Mouse (Mus musculus): ENCODE measurements around the gene Uxs1. TPM values are rescaled to one million over a fixed set of nuclear protein-coding genes. Genes with fewer than 3 reads are reported as not detected.

The Uxs1 gene
- polyA plus RNA-seq (2015; fragmentation: Nextera tagmentation; extraction: Ambion mirVana) = 18.6 and 18.8 TPM in 2 replicates

DNA sequence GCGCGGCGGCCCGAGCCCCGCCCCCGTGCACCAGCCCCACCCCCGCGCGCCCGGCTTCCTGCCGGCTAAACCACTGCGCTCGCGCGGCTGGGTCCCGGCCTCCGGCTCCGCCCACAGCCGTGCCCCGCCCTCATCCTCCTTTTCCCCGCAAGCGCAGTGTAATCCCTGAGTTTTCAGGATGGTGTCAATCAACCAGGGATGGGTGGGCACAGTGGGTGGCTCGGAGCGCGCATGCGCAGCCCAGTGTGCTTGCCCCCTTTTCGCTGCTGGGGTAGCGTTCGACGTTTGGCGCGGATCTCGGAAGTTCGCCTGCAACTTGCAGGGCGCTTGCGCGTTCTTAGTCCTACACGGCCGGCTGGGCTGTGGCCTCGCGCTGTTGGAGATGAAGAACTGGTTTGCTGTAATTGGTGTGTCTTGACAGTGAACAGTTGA is at the start of gene Uxs1:
Gene Uxs1 (minus strand): TSS at position 38 of the 432 bp plus-strand sequence.
- WGBS = under 1% methylated on average over 39 of the region's 41 CpGs
- H3K4me1 ChIP-seq (ENCODE audit: control insufficient read depth, insufficient read depth, low read length) = peaks cover 27% of the 10 kb centered on the region
- H3K27me3 ChIP-seq (ENCODE audit: control insufficient read depth, insufficient read depth, low read depth, low read length) = no peaks in the 10 kb centered on the region
- H3K36me3 ChIP-seq (ENCODE audit: control insufficient read depth, insufficient read depth, low read length) = no peaks in the 10 kb centered on the region
- peak within 1 kb of the TSS; percentile 94 for H3K27ac ChIP-seq (ENCODE audit: low read length)
- peak; percentile 98 for ATAC-seq
- peak within 1 kb of the TSS; percentile 91 for H3K4me3 ChIP-seq (ENCODE audit: low read depth, low read length)
- no peaks in the 10 kb centered on the region for H3K9me3 ChIP-seq (replicated peaks; ENCODE audit: control insufficient read depth, low read length, poor library complexity, severe bottlenecking)
- H3K9ac ChIP-seq (ENCODE audit: low read depth, low read length) = peak within 1 kb of the TSS; percentile 92
- peak within 1 kb of the TSS; percentile 97 for H3K4me2 ChIP-seq (ENCODE audit: low read length)

DNA sequence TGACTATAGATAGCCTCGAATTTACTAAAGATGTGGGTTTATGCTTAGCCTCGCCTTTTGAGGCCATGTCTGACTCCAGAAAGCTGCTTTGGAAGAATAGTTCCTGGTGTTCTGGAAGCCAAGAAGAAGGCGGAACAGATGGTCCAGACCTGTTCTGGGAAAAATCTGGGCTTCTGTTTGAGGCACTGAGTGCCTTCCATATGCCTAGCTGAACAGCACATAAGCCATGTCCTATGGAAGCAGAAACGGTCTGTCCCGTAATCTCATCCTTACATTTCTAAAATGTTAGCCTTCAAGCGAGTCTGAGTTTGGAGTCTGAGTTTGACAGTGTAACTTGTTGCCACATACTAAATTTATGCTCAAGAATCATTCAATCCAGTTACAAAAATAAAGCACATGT is 49.6 kb upstream of the Uxs1 start:
- H3K4me3 ChIP-seq (ENCODE audit: low read depth, low read length) = no peak overlapping the region
- H3K4me1 ChIP-seq (ENCODE audit: control insufficient read depth, insufficient read depth, low read length) = no peaks in the 10 kb centered on the region
- no peak for ATAC-seq
- 86% methylated on average over 6 of the region's 6 CpGs for WGBS
- H3K27ac ChIP-seq (ENCODE audit: low read length) = no peak overlapping the region
- no peaks in the 10 kb centered on the region for H3K36me3 ChIP-seq (ENCODE audit: control insufficient read depth, insufficient read depth, low read length)
- H3K4me2 ChIP-seq (ENCODE audit: low read length) = no peak overlapping the region
- H3K9ac ChIP-seq (ENCODE audit: low read depth, low read length) = no peak overlapping the region
- H3K9me3 ChIP-seq (replicated peaks; ENCODE audit: control insufficient read depth, low read length, poor library complexity, severe bottlenecking) = no peaks in the 10 kb centered on the region
- no peaks in the 10 kb centered on the region for H3K27me3 ChIP-seq (ENCODE audit: control insufficient read depth, insufficient read depth, low read depth, low read length)

DNA sequence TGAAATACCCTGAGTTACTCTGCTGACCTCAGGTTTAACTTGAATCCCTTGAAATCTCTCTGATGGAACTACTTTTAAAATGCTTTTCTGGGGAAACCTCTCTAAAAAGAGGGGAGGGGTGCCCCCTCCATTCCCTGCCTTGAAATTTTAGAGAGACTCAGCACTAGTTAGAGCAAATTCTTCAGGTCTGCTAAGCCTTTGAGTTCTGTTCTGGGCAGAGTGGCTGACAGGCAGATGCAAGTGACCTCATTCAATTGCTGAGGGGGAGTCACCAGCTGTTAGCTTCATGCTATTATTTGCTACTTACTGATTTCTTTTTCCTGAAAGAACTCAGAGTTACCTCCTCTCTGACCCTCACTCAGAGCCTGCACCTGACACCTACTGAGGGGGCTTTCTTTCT is 43.5 kb upstream of the Uxs1 start:
- ATAC-seq = peak; percentile 64; the same call in 1 of the 2 replicates
- no peaks in the 10 kb centered on the region for H3K4me1 ChIP-seq (ENCODE audit: control insufficient read depth, insufficient read depth, low read length)
- no peak overlapping the region for H3K27ac ChIP-seq (ENCODE audit: low read length)
- no peaks in the 10 kb centered on the region for H3K9me3 ChIP-seq (replicated peaks; ENCODE audit: control insufficient read depth, low read length, poor library complexity, severe bottlenecking)
- no peak overlapping the region for H3K4me2 ChIP-seq (ENCODE audit: low read length)
- no peak overlapping the region for H3K9ac ChIP-seq (ENCODE audit: low read depth, low read length)
- H3K27me3 ChIP-seq (ENCODE audit: control insufficient read depth, insufficient read depth, low read depth, low read length) = no peaks in the 10 kb centered on the region
- H3K4me3 ChIP-seq (ENCODE audit: low read depth, low read length) = no peak overlapping the region
- H3K36me3 ChIP-seq (ENCODE audit: control insufficient read depth, insufficient read depth, low read length) = no peaks in the 10 kb centered on the region

DNA sequence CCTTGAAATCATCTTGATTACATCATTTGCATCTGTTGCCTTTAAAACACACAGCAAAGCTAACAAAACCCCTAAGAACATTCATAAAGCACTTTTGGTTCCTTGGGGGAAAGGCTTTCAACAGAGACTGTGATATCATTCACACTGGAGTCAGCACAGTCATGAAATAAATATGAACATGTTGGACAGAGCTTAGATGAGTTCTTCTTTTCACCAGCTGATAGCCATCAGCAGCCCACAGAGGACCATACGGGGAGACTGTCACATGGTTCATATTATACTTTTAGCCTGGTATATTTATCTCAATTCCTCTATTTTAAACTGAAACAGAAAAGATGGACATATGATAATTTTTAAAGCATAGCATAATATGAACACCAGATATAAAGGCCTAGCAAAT is 40.9 kb upstream of the Uxs1 start:
- H3K9ac ChIP-seq (ENCODE audit: low read depth, low read length) = no peak overlapping the region
- no peaks in the 10 kb centered on the region for H3K4me1 ChIP-seq (ENCODE audit: control insufficient read depth, insufficient read depth, low read length)
- H3K4me2 ChIP-seq (ENCODE audit: low read length) = no peak overlapping the region
- H3K9me3 ChIP-seq (replicated peaks; ENCODE audit: control insufficient read depth, low read length, poor library complexity, severe bottlenecking) = no peaks in the 10 kb centered on the region
- 82% methylated on average over 1 of the region's 1 CpGs for WGBS
- no peak for ATAC-seq
- H3K4me3 ChIP-seq (ENCODE audit: low read depth, low read length) = no peak overlapping the region
- no peaks in the 10 kb centered on the region for H3K36me3 ChIP-seq (ENCODE audit: control insufficient read depth, insufficient read depth, low read length)
- no peaks in the 10 kb centered on the region for H3K27me3 ChIP-seq (ENCODE audit: control insufficient read depth, insufficient read depth, low read depth, low read length)
- H3K27ac ChIP-seq (ENCODE audit: low read length) = no peak overlapping the region

DNA sequence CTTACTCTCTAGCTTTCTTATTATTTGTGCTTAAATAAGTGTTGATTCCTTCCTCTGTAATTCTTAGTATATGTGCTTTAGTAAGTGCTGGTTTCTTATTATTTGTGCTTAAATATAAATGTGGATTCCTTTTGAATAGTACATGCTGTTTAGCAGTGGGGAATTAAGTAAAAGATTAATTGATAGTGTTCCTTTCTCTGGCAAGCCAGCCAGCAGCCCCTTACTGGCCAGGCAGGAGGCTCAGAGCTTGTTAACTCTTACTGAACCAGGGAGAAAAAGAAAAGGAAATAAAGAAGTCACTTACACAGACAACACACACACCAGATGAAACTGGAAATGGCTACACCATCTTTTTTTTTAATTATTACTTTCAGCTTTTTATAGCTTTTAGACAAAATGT is 37.2 kb upstream of the Uxs1 start:
- Histone ChIP-seq H3K4me2 (ENCODE audit: low read length) (no peak overlapping the region), H3K4me1 (ENCODE audit: control insufficient read depth, insufficient read depth, low read length) (no peaks in the 10 kb centered on the region), H3K9me3 (replicated peaks; ENCODE audit: control insufficient read depth, low read length, poor library complexity, severe bottlenecking) (no peaks in the 10 kb centered on the region), H3K27ac (ENCODE audit: low read length) (no peak overlapping the region), H3K9ac (ENCODE audit: low read depth, low read length) (no peak overlapping the region), H3K4me3 (ENCODE audit: low read depth, low read length) (no peak overlapping the region), H3K36me3 (ENCODE audit: control insufficient read depth, insufficient read depth, low read length) (no peaks in the 10 kb centered on the region), H3K27me3 (ENCODE audit: control insufficient read depth, insufficient read depth, low read depth, low read length) (no peaks in the 10 kb centered on the region)
- no peak for ATAC-seq

DNA sequence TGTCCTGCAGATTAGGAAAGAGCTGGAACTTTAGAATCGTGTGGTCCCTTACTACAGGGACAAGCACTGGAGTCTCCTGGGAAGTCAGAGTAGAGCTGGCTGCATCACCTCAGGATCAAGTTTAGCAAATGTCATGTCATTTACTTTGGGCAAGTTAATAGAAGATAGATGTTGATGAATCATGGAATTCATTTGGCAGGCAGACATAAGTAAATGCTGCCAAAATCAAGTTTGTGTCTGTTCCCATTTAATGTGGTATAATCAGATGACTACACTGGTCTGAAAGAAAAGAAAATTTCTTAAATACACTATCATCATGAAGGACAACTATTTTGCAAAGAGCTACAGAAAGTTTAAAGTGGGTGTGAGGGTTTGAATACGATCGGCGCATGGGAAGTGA is 35.0 kb upstream of the Uxs1 start:
- H3K4me3 ChIP-seq (ENCODE audit: low read depth, low read length) = no peak overlapping the region
- H3K9me3 ChIP-seq (replicated peaks; ENCODE audit: control insufficient read depth, low read length, poor library complexity, severe bottlenecking) = no peaks in the 10 kb centered on the region
- H3K9ac ChIP-seq (ENCODE audit: low read depth, low read length) = no peak overlapping the region
- no peaks in the 10 kb centered on the region for H3K27me3 ChIP-seq (ENCODE audit: control insufficient read depth, insufficient read depth, low read depth, low read length)
- no peak overlapping the region for H3K27ac ChIP-seq (ENCODE audit: low read length)
- no peaks in the 10 kb centered on the region for H3K36me3 ChIP-seq (ENCODE audit: control insufficient read depth, insufficient read depth, low read length)
- ATAC-seq = no peak
- WGBS = 94% methylated on average over 4 of the region's 4 CpGs
- no peaks in the 10 kb centered on the region for H3K4me1 ChIP-seq (ENCODE audit: control insufficient read depth, insufficient read depth, low read length)
- H3K4me2 ChIP-seq (ENCODE audit: low read length) = no peak overlapping the region

DNA sequence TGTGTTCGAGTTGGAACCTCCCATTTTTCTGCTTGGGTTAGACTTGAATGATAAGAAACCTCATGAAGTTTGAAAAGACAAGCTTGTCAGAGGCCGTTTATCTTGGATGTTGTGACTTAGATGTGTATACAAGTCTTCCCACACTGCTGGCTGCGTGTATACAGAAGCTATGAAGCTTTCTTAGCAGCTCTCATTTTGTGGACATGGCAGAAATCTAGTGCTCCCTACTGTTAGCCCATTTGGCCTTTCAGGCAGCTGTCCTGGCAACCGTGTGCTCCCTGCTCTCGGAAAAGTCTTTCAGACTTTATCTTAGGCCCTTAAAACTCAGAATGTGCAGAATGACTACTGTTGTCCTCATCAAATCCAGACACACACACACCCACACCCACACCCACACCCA is 31.4 kb upstream of the Uxs1 start:
- Histone ChIP-seq H3K27ac (ENCODE audit: low read length) (no peak overlapping the region), H3K4me1 (ENCODE audit: control insufficient read depth, insufficient read depth, low read length) (no peaks in the 10 kb centered on the region), H3K4me2 (ENCODE audit: low read length) (no peak overlapping the region), H3K9ac (ENCODE audit: low read depth, low read length) (no peak overlapping the region), H3K4me3 (ENCODE audit: low read depth, low read length) (no peak overlapping the region), H3K9me3 (replicated peaks; ENCODE audit: control insufficient read depth, low read length, poor library complexity, severe bottlenecking) (no peaks in the 10 kb centered on the region), H3K27me3 (ENCODE audit: control insufficient read depth, insufficient read depth, low read depth, low read length) (no peaks in the 10 kb centered on the region), H3K36me3 (ENCODE audit: control insufficient read depth, insufficient read depth, low read length) (no peaks in the 10 kb centered on the region)
- ATAC-seq = no peak
- WGBS = 85% methylated on average over 5 of the region's 5 CpGs

DNA sequence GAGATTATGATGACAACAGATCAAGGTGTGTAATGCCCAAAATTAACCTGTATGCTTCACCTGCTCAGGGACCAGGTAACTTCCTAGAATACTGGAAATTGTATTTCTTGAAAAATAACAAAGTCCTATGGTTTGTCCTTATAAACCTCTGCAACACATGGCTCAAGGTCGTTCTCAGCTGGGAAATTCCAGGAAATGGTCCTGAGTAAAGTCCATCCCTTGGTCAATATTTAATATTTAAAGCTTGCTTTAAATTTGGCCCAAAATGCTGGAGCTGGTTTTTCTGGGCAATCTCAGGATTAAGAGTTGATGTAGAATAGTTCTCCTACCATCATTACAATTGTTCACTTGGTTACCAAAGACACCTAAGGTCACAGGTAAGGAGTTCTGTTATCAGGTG is 30.1 kb upstream of the Uxs1 start:
- no peaks in the 10 kb centered on the region for H3K9me3 ChIP-seq (replicated peaks; ENCODE audit: control insufficient read depth, low read length, poor library complexity, severe bottlenecking)
- no peak overlapping the region for H3K9ac ChIP-seq (ENCODE audit: low read depth, low read length)
- no peaks in the 10 kb centered on the region for H3K27me3 ChIP-seq (ENCODE audit: control insufficient read depth, insufficient read depth, low read depth, low read length)
- H3K27ac ChIP-seq (ENCODE audit: low read length) = no peak overlapping the region
- WGBS = 79% methylated on average over 1 of the region's 1 CpGs
- H3K4me1 ChIP-seq (ENCODE audit: control insufficient read depth, insufficient read depth, low read length) = no peaks in the 10 kb centered on the region
- H3K4me2 ChIP-seq (ENCODE audit: low read length) = no peak overlapping the region
- H3K4me3 ChIP-seq (ENCODE audit: low read depth, low read length) = no peak overlapping the region
- H3K36me3 ChIP-seq (ENCODE audit: control insufficient read depth, insufficient read depth, low read length) = no peaks in the 10 kb centered on the region
- ATAC-seq = no peak

DNA sequence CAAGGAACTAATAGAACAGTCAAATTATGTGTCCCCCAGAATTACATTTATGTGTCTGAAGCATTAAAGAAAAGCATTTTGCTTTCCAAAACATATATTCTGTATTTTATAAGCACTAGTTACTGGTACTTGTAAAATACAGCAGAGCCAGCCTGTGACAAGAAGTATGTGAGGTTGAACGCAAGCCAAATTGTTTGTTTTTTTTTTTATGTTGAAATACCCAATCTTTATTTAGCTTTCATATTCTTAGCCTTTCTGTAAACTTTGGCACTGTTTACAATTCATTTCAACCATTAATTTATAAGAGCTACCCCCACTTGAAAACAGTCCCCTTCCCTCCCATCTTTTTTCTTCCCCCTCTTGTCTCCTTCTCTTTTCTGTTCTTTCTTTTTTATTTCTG is 28.0 kb upstream of the Uxs1 start:
- 97% methylated on average over 1 of the region's 1 CpGs for WGBS
- no peaks in the 10 kb centered on the region for H3K36me3 ChIP-seq (ENCODE audit: control insufficient read depth, insufficient read depth, low read length)
- no peaks in the 10 kb centered on the region for H3K27me3 ChIP-seq (ENCODE audit: control insufficient read depth, insufficient read depth, low read depth, low read length)

DNA sequence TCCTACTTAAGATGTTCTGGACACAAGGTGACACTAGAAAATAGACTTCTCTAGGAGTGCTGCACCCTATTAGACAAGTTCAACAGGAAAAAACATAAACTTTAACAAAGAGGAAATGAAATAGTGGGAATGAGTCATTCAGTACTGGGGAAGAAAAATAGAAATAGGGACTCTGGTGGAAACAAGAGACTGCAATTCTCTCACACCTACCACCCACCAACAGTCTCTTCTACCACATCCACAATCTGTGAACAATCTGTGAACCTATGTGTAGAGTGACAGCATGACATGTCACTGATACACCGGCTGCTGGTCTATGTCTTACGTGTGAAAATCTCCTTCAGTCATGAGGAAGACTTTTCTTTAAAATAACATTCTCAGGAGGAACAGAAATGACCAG is 15.8 kb upstream of the Uxs1 start:
- Histone ChIP-seq H3K27me3 (ENCODE audit: control insufficient read depth, insufficient read depth, low read depth, low read length) (no peaks in the 10 kb centered on the region), H3K36me3 (ENCODE audit: control insufficient read depth, insufficient read depth, low read length) (no peaks in the 10 kb centered on the region), H3K27ac (ENCODE audit: low read length) (no peak overlapping the region), H3K9me3 (replicated peaks; ENCODE audit: control insufficient read depth, low read length, poor library complexity, severe bottlenecking) (no peaks in the 10 kb centered on the region), H3K4me2 (ENCODE audit: low read length) (no peak overlapping the region), H3K9ac (ENCODE audit: low read depth, low read length) (no peak overlapping the region), H3K4me3 (ENCODE audit: low read depth, low read length) (no peak overlapping the region), H3K4me1 (ENCODE audit: control insufficient read depth, insufficient read depth, low read length) (no peaks in the 10 kb centered on the region)
- no peak for ATAC-seq
- WGBS = 89% methylated on average over 2 of the region's 2 CpGs

More for the DNA sequence above, 28.0 kb upstream of the Uxs1 start:
- no peak overlapping the region for H3K4me2 ChIP-seq (ENCODE audit: low read length)
- ATAC-seq = no peak
- H3K4me3 ChIP-seq (ENCODE audit: low read depth, low read length) = no peak overlapping the region
- H3K9me3 ChIP-seq (replicated peaks; ENCODE audit: control insufficient read depth, low read length, poor library complexity, severe bottlenecking) = no peaks in the 10 kb centered on the region
- H3K4me1 ChIP-seq (ENCODE audit: control insufficient read depth, insufficient read depth, low read length) = no peaks in the 10 kb centered on the region
- no peak overlapping the region for H3K27ac ChIP-seq (ENCODE audit: low read length)
- H3K9ac ChIP-seq (ENCODE audit: low read depth, low read length) = no peak overlapping the region

Data from midbrain, embryonic 16.5 days (tissue).